Mouse (Mus musculus): ENCODE measurements around the gene Cfap61.
"Not testable (repeated sequence)": the region's sequence is repeated elsewhere in the genome, so short reads cannot be mapped to it uniquely, and the experiment has no call there.

Cfap61 gene

GRCm38 (mm10) chr2:145934339-145935231, at the start of gene Cfap61, which contains the start of gene Crnkl1:
Gene Cfap61, plus strand, starts transcription at chr2:145934784.
Gene Crnkl1, minus strand, starts transcription at chr2:145935014.
- DNase-seq (ENCODE audit: low read depth, low spot score): peak; percentile 94

GRCm38 (mm10) chr2:145884913-145885785, 49.4 kb upstream of the Cfap61 start:
- no peak for DNase-seq (ENCODE audit: low read depth, low spot score)

GRCm38 (mm10) chr2:145887937-145888765, 46.4 kb upstream of the Cfap61 start:
- no peak for DNase-seq (ENCODE audit: low read depth, low spot score)

DNA sequence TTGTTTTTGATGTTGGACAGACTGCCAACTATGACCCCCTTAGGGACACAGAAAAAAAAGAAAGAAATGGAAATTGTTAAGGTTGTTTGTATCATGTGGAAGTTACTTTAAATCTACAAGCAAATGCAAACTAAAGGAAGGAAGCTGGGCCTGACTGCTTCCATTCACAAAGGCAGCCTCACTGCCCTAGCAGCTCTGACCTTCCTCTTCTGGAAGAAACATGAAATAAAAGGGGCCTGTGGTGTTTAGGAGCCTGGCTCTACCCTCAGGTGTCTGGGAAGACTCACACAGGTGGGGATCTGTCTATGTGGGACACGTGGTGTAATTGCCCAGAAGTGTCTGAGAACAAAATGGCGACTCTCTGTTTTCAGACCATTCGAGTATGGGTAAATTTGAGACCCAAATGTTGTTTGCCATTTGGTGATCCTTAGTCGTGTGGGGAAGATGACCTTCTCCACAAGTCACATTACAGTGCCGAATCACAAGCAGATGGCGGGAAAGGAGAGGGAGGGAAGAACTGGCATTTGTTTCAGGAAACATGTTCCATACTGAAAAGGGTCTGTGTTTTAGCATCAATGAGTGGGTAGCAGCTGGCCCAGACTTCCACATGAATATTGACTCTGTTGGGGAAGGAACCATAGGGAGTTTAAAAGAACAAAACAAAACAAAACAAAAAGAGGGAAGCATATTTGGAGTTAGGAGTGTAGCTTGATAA, 45.7 kb upstream of the Cfap61 start:
- no peak for DNase-seq (ENCODE audit: low read depth, low spot score)

- no peak for DNase-seq (ENCODE audit: low read depth, low spot score)
These were observed 44.0 kb upstream of the Cfap61 start for GRCm38 (mm10) chr2:145890571-145890970.

- DNase-seq (ENCODE audit: low read depth, low spot score): no peak
These were observed 40.8 kb upstream of the Cfap61 start for GRCm38 (mm10) chr2:145893756-145894155.

- DNase-seq (ENCODE audit: low read depth, low spot score): no peak
These were observed 36.5 kb upstream of the Cfap61 start for GRCm38 (mm10) chr2:145898106-145898505.

- not testable (repeated sequence) for DNase-seq (ENCODE audit: low read depth, low spot score)
These were observed 34.3 kb upstream of the Cfap61 start for GRCm38 (mm10) chr2:145900318-145900717.

DNA sequence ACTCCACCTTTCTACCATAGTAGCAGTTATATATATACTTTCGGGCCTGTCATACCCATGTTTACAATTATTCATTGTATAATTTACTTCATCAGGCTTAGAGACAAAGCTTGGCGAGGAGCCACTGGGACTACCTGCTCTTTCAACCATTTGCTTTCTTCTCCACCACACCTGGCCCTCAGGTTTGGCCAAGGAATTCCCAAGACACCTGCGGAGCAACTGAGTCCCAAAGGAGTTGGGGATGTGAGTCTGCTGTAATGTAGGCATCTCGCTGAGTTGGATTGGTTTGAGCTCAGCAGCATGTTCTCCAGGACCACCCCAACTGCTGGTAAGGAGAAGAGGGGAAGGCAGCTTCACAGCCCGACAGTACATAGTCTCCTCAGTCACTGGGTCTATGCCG, 32.7 kb upstream of the Cfap61 start, which contains the start of gene Naa20:
Gene Naa20 (plus strand): TSS at position 239 of the 400 bp plus-strand sequence.
- no peak for DNase-seq (ENCODE audit: low read depth, low spot score)

GRCm38 (mm10) chr2:145903061-145903901, 31.3 kb upstream of the Cfap61 start:
- DNase-seq (ENCODE audit: low read depth, low spot score): peak; percentile 93

DNA sequence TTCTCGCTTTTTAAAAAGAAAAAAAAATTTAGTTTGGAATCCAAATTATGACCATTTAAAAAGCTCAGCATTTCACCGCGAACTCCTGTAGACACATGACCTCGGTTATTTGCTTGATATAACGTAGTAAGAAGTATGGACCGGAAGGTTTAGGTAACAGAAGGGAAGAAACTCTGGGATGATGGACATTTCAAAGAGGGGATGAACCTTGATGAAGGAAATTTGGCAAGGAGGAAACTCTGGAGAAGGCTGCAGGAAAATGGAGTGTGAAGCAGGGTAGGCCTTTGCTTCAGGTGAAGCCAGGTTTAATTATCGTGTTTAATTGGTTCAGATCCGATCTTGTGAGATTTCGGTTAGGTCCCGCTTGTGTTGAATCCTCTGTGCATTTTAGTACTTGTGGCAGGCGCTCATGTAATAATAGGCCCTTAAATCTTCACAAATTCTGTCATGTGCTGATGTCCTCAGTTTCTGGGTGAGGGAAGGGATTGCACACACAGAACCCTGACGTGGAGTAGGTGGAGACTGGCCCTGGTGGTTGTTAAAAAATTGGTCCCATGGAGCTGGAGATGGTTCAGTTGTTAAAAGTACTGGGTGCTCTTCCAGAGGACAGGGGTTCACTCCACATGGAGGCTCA, 30.5 kb upstream of the Cfap61 start:
- DNase-seq (ENCODE audit: low read depth, low spot score): no peak

GRCm38 (mm10) chr2:145905156-145905555, 29.4 kb upstream of the Cfap61 start:
- no peak for DNase-seq (ENCODE audit: low read depth, low spot score)

DNA sequence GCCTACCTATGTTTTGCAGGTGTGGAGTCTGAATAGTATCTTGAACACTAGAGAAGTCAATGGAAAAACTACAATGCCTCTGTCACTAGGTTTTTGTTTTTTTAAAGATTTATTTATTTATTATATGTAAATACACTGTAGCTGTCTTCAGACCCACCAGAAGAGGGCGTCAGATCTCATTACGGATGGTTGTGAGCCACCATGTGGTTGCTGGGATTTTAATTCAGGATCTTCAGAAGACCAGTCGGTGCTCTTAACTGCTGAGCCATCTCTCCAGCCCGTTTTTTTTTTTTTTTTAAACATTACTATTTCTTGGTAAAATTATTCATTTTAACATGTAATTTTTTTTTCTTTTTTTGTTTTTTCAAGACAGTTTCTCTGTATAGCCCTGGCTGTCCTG, 28.7 kb upstream of the Cfap61 start:
- DNase-seq (ENCODE audit: low read depth, low spot score): not testable (repeated sequence)

- no peak for DNase-seq (ENCODE audit: low read depth, low spot score)
These were observed 13.5 kb upstream of the Cfap61 start for GRCm38 (mm10) chr2:145920941-145921650.

- no peak for DNase-seq (ENCODE audit: low read depth, low spot score)
These were observed 2.4 kb downstream of the Cfap61 start for GRCm38 (mm10) chr2:145936975-145937374.

DNA sequence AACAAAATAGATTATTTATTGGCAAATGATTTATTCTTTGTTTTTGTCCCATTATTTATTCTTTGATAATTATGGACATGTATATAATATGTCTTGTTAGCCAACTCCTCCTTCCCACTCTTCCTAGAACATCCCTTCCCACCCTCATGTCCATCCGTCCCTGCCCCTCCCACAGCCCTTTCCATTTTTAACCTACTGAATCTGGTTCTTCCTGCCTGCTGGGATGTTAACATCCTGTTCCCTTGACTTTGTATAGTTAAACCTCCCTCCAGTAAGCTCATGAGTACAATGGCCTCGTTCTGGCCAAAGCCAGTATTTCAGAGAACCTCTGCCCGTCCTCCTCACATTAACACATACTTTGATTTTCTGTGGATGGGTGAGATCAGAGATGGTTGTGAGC, 6.8 kb downstream of the Cfap61 start:
- no peak for DNase-seq (ENCODE audit: low read depth, low spot score)

GRCm38 (mm10) chr2:145944286-145944685, 9.7 kb downstream of the Cfap61 start:
- DNase-seq (ENCODE audit: low read depth, low spot score): no peak

DNA sequence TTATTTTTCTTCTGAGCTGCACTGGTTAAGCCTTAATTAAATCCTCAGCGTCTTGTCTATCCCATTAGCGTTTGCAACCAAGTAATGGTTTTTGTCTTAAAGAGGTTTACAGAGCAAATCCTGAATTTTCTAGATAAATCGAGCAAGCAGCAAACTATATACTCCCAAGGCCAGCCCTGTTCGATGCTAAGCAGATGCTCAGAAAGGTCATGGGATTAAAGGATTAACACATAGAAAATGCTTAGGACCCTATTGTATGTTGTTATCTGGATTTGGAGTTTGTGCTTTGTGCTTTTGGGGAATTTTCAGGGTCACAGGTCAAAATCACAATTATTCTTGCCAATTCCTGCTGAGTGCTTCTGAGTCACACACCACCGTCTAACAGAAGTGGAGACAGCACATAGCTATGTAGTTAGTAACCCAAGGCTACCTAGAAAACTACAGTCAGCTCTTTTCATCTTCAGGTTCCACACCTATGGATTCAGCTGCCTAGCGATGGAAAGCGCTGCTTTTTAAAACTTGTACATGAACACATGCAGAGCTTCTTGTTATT, 13.9 kb downstream of the Cfap61 start:
- peak; percentile 13 for DNase-seq (ENCODE audit: low read depth, low spot score)

Measured in mesoderm, embryonic 11.5 days (tissue).